1 mouse cellular context compared by ENCODE assay signal in genomic region chr4:134468215-134468575, GRCm38 (mm10).
A peak's percentile ranks its signal among the peaks of the same experiment; 100 is the strongest.
TF ChIP-seq lines count a peak whose summit lies in the region.

TSS of gene Stmn1 (plus strand) at chr4:134468320.

TF ChIP-seq in CH12.LX, 34 proteins besides CTCF, POLR2A, EP300 and RAD21 (continued from another document):
- TF ChIP-seq BHLHE40 (IDR thresholded peaks at IDR 0.05; ENCODE audit: low read depth, low read length) (peak; percentile 100), USF1 (IDR thresholded peaks at IDR 0.05; ENCODE audit: low read depth, low read length) (peak; percentile 98), E2F4 (IDR thresholded peaks at IDR 0.05; ENCODE audit: insufficient replicate concordance, low read depth, low read length) (no peak), MYC (IDR thresholded peaks at IDR 0.05; ENCODE audit: low read depth, low read length) (no peak), ETS1 (conservative IDR thresholded peaks at IDR 0.05; ENCODE audit: low read depth, low read length) (no peak), MAZ (IDR thresholded peaks at IDR 0.05; ENCODE audit: low read depth, low read length) (no peak)
